Comparison of ENCODE assay signal across 28 mouse cellular contexts in the genomic region with DNA sequence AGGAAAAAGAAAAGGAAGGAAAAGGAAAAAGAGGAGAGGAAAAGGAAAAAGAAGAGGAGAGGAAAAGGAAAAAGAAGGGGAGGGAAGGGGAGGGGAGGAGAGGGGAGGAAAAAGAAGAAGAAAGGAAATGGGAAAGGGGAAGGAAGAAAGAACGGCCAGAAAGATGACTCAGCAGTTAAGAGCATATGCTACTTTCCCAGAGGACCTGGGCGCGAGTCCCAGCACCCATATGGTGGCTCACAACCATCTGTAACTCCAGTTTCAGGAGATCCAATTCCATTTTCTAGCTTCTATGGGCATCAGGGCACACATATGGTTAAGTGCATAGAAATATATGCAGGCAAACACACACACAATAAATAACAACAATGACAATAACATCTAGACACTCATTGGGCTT.
DNase-seq lines count a peak whose midpoint lies in the region; ATAC-seq and TF ChIP-seq lines count a peak whose summit lies in the region.
"Had no signal": no experiment of that assay in that cellular context is flagged by ENCODE, and none has a peak within 500 bp of the region (broad histone marks: within the 10 kb centered on the region; RNA-seq: fewer than 3 reads in every experiment).

No protein-coding gene starts in this region.

- no peak overlapping the region for H3K9ac ChIP-seq in forebrain, postnatal 0 days
- H3K9ac ChIP-seq in forebrain, embryonic 11.5 days (ENCODE audit: low read length): no peak overlapping the region
- H3K9ac ChIP-seq in CH12.LX (ENCODE audit: insufficient read depth, low read depth): no peak overlapping the region
- H3K9ac ChIP-seq in ES-E14 (ENCODE audit: insufficient read depth, low read depth, low read length, poor library complexity, severe bottlenecking): no peak overlapping the region
- no peak overlapping the region for H3K9ac ChIP-seq in intestine, embryonic 15.5 days
- H3K9ac ChIP-seq: embryonic facial prominence, embryonic 12.5 days; embryonic facial prominence, embryonic 15.5 days; forebrain, embryonic 12.5 days; heart, embryonic 12.5 days; heart, embryonic 15.5 days; hindbrain, embryonic 13.5 days had no signal

- in situ Hi-C loops in CH12.LX (cut with MboI; ENCODE audit: low pct_ligation_motif_present, low pct_unique_long_range_greater_than_20kb, low sequenced_read_pairs) (no loop called here), ES-E14 (cut with MboI; ENCODE audit: low sequenced_read_pairs in 2 of 2, unreplicated experiment in 2 of 2) (no loop called here)

- no peaks in the 10 kb centered on the region for H3K9me3 ChIP-seq in forebrain, postnatal 0 days (ENCODE audit: low read length)
- H3K9me3 ChIP-seq in forebrain, embryonic 11.5 days (ENCODE audit: control insufficient read depth, low read length): no peaks in the 10 kb centered on the region
- peaks cover 2% of the 10 kb centered on the region for H3K9me3 ChIP-seq in CH12.LX (replicated peaks; ENCODE audit: low read length)
- no peaks in the 10 kb centered on the region for H3K9me3 ChIP-seq in ES-E14 (ENCODE audit: control insufficient read depth, insufficient read depth, low read depth, low read length)
- H3K9me3 ChIP-seq in intestine, embryonic 15.5 days: no peaks in the 10 kb centered on the region
- H3K9me3 ChIP-seq: embryonic facial prominence, embryonic 12.5 days; embryonic facial prominence, embryonic 15.5 days; forebrain, embryonic 12.5 days; G1E; heart, embryonic 12.5 days; heart, embryonic 15.5 days; hindbrain, embryonic 10.5 days; hindbrain, embryonic 13.5 days had no signal

- H3K4me1 ChIP-seq in forebrain, postnatal 0 days (ENCODE audit: insufficient read depth): no peaks in the 10 kb centered on the region
- no peaks in the 10 kb centered on the region for H3K4me1 ChIP-seq in forebrain, embryonic 11.5 days (replicated peaks; ENCODE audit: control insufficient read depth, insufficient read depth, low read length)
- peaks cover 0 to 49% of the 10 kb centered on the region in 2 experiments; a peak in 1 of 4 replicates for H3K4me1 ChIP-seq in CH12.LX (ENCODE audit: control insufficient read depth in 1 of 2, insufficient read depth in 2 of 2)
- peaks cover 3 to 4% of the 10 kb centered on the region in 2 experiments; a peak in 2 of 4 replicates for H3K4me1 ChIP-seq in ES-E14 (ENCODE audit: control insufficient read depth in 2 of 2, insufficient read depth in 2 of 2, low read length in 2 of 2, poor library complexity in 1 of 2)
- H3K4me1 ChIP-seq in intestine, embryonic 15.5 days (replicated peaks): 0 out of 2 replicates have a peak, but pooled peaks cover 2% of the 10 kb centered on the region
- H3K4me1 ChIP-seq: embryonic facial prominence, embryonic 12.5 days; embryonic facial prominence, embryonic 15.5 days; forebrain, embryonic 12.5 days; heart, embryonic 15.5 days; hindbrain, embryonic 10.5 days; hindbrain, embryonic 13.5 days had no signal

- no peak overlapping the region for H3K27ac ChIP-seq in forebrain, postnatal 0 days (ENCODE audit: low read depth, low read length)
- H3K27ac ChIP-seq in forebrain, embryonic 11.5 days (ENCODE audit: low read depth, low read length): no peak overlapping the region
- H3K27ac ChIP-seq in CH12.LX (ENCODE audit: insufficient read depth, low read depth): no peak overlapping the region
- H3K27ac ChIP-seq in ES-E14 (ENCODE audit: insufficient read depth, low read depth, low read length, poor library complexity, severe bottlenecking): no peak overlapping the region
- no peak overlapping the region for H3K27ac ChIP-seq in intestine, embryonic 15.5 days
- H3K27ac ChIP-seq: embryonic facial prominence, embryonic 12.5 days; embryonic facial prominence, embryonic 15.5 days; forebrain, embryonic 12.5 days; heart, embryonic 15.5 days; hindbrain, embryonic 10.5 days; hindbrain, embryonic 13.5 days had no signal

- H3K4me3 ChIP-seq in forebrain, postnatal 0 days (ENCODE audit: low read depth, low read length): no peak overlapping the region
- H3K4me3 ChIP-seq in forebrain, embryonic 11.5 days (ENCODE audit: low read depth, low read length): no peak overlapping the region
- H3K4me3 ChIP-seq in CH12.LX (replicated peaks in 1 of 3; ENCODE audit: low read depth in 2 of 3, low read length in 2 of 3, poor library complexity in 1 of 3) (no peak overlapping the region), ES-E14 (ENCODE audit: insufficient read depth in 1 of 2, low read depth in 1 of 2, low read length in 2 of 2, poor library complexity in 1 of 2, severe bottlenecking in 1 of 2) (no peak overlapping the region)
- H3K4me3 ChIP-seq in intestine, embryonic 15.5 days (replicated peaks): no peak overlapping the region
- H3K4me3 ChIP-seq: embryonic facial prominence, embryonic 12.5 days; embryonic facial prominence, embryonic 15.5 days; forebrain, embryonic 12.5 days; heart, embryonic 12.5 days; heart, embryonic 15.5 days; hindbrain, embryonic 10.5 days; hindbrain, embryonic 13.5 days had no signal

- TF ChIP-seq CTCF in forebrain, postnatal 0 days (IDR thresholded peaks at IDR 0.05; ENCODE audit: low read depth): no peak
- TF ChIP-seq CTCF in CH12.LX (conservative IDR thresholded peaks at IDR 0.05 in 1 of 2, IDR thresholded peaks at IDR 0.05 in 1 of 2; ENCODE audit: low read depth in 2 of 2, low read length in 2 of 2): no peak
- TF ChIP-seq CTCF in brain, embryonic 14.5 days (IDR thresholded peaks at IDR 0.05; ENCODE audit: borderline replicate concordance, extremely low read depth, insufficient read depth, insufficient read length): no peak

- dilution Hi-C loops in CH12.LX (cut with MboI; ENCODE audit: extremely low pct_ligation_motif_present, extremely low pct_unique_long_range_greater_than_20kb, low sequenced_read_pairs): no loop called here

- no peak overlapping the region for H3K4me2 ChIP-seq in forebrain, postnatal 0 days (ENCODE audit: low read depth)
- no peak overlapping the region for H3K4me2 ChIP-seq in forebrain, embryonic 11.5 days (ENCODE audit: low read depth, low read length, severe bottlenecking)
- no peak overlapping the region for H3K4me2 ChIP-seq in CH12.LX (ENCODE audit: insufficient read depth, low read depth, poor library complexity, severe bottlenecking)
- no peak overlapping the region for H3K4me2 ChIP-seq in intestine, embryonic 15.5 days (replicated peaks)
- H3K4me2 ChIP-seq: embryonic facial prominence, embryonic 12.5 days; embryonic facial prominence, embryonic 15.5 days; forebrain, embryonic 12.5 days; heart, embryonic 12.5 days; heart, embryonic 15.5 days; hindbrain, embryonic 13.5 days had no signal

- no peaks in the 10 kb centered on the region for H3K27me3 ChIP-seq in forebrain, postnatal 0 days (ENCODE audit: insufficient read depth, low read length)
- no peaks in the 10 kb centered on the region for H3K27me3 ChIP-seq in forebrain, embryonic 11.5 days (ENCODE audit: control insufficient read depth, insufficient read depth, low read length)
- H3K27me3 ChIP-seq in CH12.LX (replicated peaks): no peaks in the 10 kb centered on the region
- H3K27me3 ChIP-seq in intestine, embryonic 15.5 days (replicated peaks): no peaks in the 10 kb centered on the region
- H3K27me3 ChIP-seq: embryonic facial prominence, embryonic 12.5 days; embryonic facial prominence, embryonic 15.5 days; forebrain, embryonic 12.5 days; heart, embryonic 12.5 days; heart, embryonic 15.5 days; hindbrain, embryonic 13.5 days had no signal

- H3K36me3 ChIP-seq in forebrain, postnatal 0 days (ENCODE audit: insufficient read depth): no peaks in the 10 kb centered on the region
- H3K36me3 ChIP-seq in forebrain, embryonic 11.5 days (ENCODE audit: control insufficient read depth, insufficient read depth, low read length): no peaks in the 10 kb centered on the region; the same call in 1 of the 2 replicates
- H3K36me3 ChIP-seq in CH12.LX (replicated peaks in 1 of 2; ENCODE audit: control insufficient read depth in 1 of 2, insufficient read depth in 1 of 2, low read length in 1 of 2) (peaks cover 42 to 79% of the 10 kb centered on the region in 2 experiments), ES-E14 (ENCODE audit: control insufficient read depth, insufficient read depth, low read length, poor library complexity, severe bottlenecking) (peaks cover 5% of the 10 kb centered on the region)
- H3K36me3 ChIP-seq in intestine, embryonic 15.5 days: no peaks in the 10 kb centered on the region; the same call in 1 of the 2 replicates

- TF ChIP-seq RAD21 in CH12.LX (IDR thresholded peaks at IDR 0.05; ENCODE audit: low read depth, low read length): no peak

- TF ChIP-seq POLR2A in CH12.LX (IDR thresholded peaks at IDR 0.05; ENCODE audit: low read depth, low read length): no peak
- no peak for TF ChIP-seq POLR2A in brain, embryonic 14.5 days (IDR thresholded peaks at IDR 0.05; ENCODE audit: borderline replicate concordance, extremely low read depth, insufficient read depth, insufficient read length, poor library complexity, severe bottlenecking)

- WGBS in forebrain, postnatal 0 days: 75% methylated on average over 3 of the region's 3 CpGs
- 99% methylated on average over 3 of the region's 3 CpGs for WGBS in forebrain, embryonic 11.5 days
- WGBS in intestine, embryonic 15.5 days: 86% methylated on average over 3 of the region's 3 CpGs

- peaks cover 78% of the 10 kb centered on the region for H3K79me2 ChIP-seq in CH12.LX (replicated peaks; ENCODE audit: control insufficient read depth, extremely low read depth, insufficient read depth, poor library complexity, severe bottlenecking)

- TF ChIP-seq EP300 in CH12.LX (IDR thresholded peaks at IDR 0.05; ENCODE audit: low read length): no peak

- ATAC-seq in forebrain, postnatal 0 days: no peak
- no peak for ATAC-seq in forebrain, embryonic 11.5 days (replicated peaks; ENCODE audit: low FRiP score)
- ATAC-seq in intestine, embryonic 15.5 days: no peak
- ATAC-seq: activated CD4-positive, CD25-positive, alpha-beta regulatory T cell, adult 4 months; CD4-positive, CD25-positive, alpha-beta regulatory T cell, adult 4 months; hindbrain, embryonic 16.5 days; intestine, embryonic 16.5 days had no signal

- DNase-seq in forebrain, postnatal 0 days: peak; percentile 55
- no peak for DNase-seq in forebrain, embryonic 11.5 days (ENCODE audit: low spot score)
- DNase-seq in CH12.LX (ENCODE audit: extremely low read depth) (no peak), ES-E14 (ENCODE audit: low read depth, low spot score) (no peak)
- peak; percentile 25 for DNase-seq in brain, embryonic 14.5 days (ENCODE audit: low read depth)
- no peak for DNase-seq in retina, embryonic 14.5 days (ENCODE audit: low spot score)
- DNase-seq: adrenal gland, postnatal 10 days; adrenal gland, postnatal 36 days; cerebellum, adult 11-12 months; cerebellum, adult 8-10 months; gastrocnemius, postnatal 25 days; heart, adult 18-20 months; heart, postnatal 10 days; heart, postnatal 36 days; kidney, adult 18-20 months had no signal

TF ChIP-seq in CH12.LX, 34 proteins besides CTCF, POLR2A, EP300 and RAD21 (continues in another document):
- TF ChIP-seq MAFK (IDR thresholded peaks at IDR 0.05; ENCODE audit: insufficient replicate concordance, low read length): peak; percentile 57; the same call in 1 of the 2 replicates
- TF ChIP-seq ZKSCAN1 (IDR thresholded peaks at IDR 0.05; ENCODE audit: borderline replicate concordance, low read depth, low read length): no peak

TF ChIP-seq in ES-E14, 5 proteins besides CTCF, POLR2A, EP300 and RAD21:
- TF ChIP-seq MAFK (IDR thresholded peaks at IDR 0.05; ENCODE audit: insufficient read depth, low read depth, low read length): peak; percentile 64; the same call in 1 of the 2 replicates
- no peak for TF ChIP-seq HCFC1 (IDR thresholded peaks at IDR 0.05; ENCODE audit: borderline replicate concordance, insufficient read depth, low read length)

Comparison
In these comparisons a context has a peak if more than half of its experiments do, and no peak if none do; other contexts are left out.
1. DNase-seq: peak in forebrain, postnatal 0 days (single experiment) and brain, embryonic 14.5 days (single experiment); none in forebrain, embryonic 11.5 days (single experiment), CH12.LX (single experiment), ES-E14 (single experiment) and retina, embryonic 14.5 days (single experiment).